Mouse (Mus musculus) liver, embryonic 11.5 days (tissue): ENCODE results near the gene Msi2. TPM values are rescaled to one million over a fixed set of nuclear protein-coding genes. Genes with fewer than 3 reads are reported as not detected.

ENCODE experiments used
- ATAC-seq: fragments of 200-750 bp; cut with Nextera tagmentation; replicated peaks from 2 replicates; pipeline ENCODE4 v1.8.0; 2017; ENCODE audit warnings: moderate number of reproducible peaks, mild to moderate bottlenecking, moderate TSS enrichment, moderate library complexity; ENCODE audit not compliant: low FRiP score
- DNase-seq: peaks from one replicate; pipeline ENCODE4 v3.0.0-alpha.2; 2017; ENCODE audit warnings: low spot score
- H3K27ac ChIP-seq: fragments of 300-500 bp; sonication (generic); 2 replicates; pipeline ENCODE4 v1.5.1; 2014; ENCODE audit warnings: mild to moderate bottlenecking, low read depth, low read length, control low read depth
- H3K27me3 ChIP-seq: fragments of 300-500 bp; sonication (generic); replicated peaks from 2 replicates; pipeline ENCODE4 v1.6.1; 2014; ENCODE audit warnings: low read length, mixed read lengths; ENCODE audit not compliant: control insufficient read depth, insufficient read depth
- H3K36me3 ChIP-seq: fragments of 300-500 bp; sonication (generic); 2 replicates; pipeline ENCODE4 v1.6.1; 2014; ENCODE audit warnings: mild to moderate bottlenecking, low read length, moderate library complexity, mixed read lengths; ENCODE audit not compliant: control insufficient read depth, insufficient read depth
- H3K4me1 ChIP-seq: fragments of 300-500 bp; sonication (generic); replicated peaks from 2 replicates; pipeline ENCODE4 v1.6.1; 2014; ENCODE audit warnings: low read length, mixed read lengths; ENCODE audit not compliant: control insufficient read depth, insufficient read depth
- H3K4me2 ChIP-seq: fragments of 300-500 bp; sonication (generic); 2 replicates; pipeline ENCODE4 v1.6.1; 2014; ENCODE audit warnings: mild to moderate bottlenecking, control low read depth, moderate library complexity
- H3K4me3 ChIP-seq: fragments of 300-500 bp; sonication (generic); 2 replicates; pipeline ENCODE4 v1.5.1; 2014; ENCODE audit warnings: low read depth, low read length, control low read depth
- H3K9ac ChIP-seq: fragments of 300-500 bp; sonication (generic); 2 replicates; pipeline ENCODE4 v1.6.1; 2014; ENCODE audit warnings: low read depth, low read length, control low read depth
- H3K9me3 ChIP-seq: fragments of 300-500 bp; sonication (generic); 2 replicates; pipeline ENCODE4 v1.6.1; 2016; ENCODE audit warnings: low read length, inconsistent platforms, mixed read lengths; ENCODE audit not compliant: control insufficient read depth
- WGBS: fragments of 180-500 bp; shearing (Covaris S2); extraction: QIAGEN DNeasy Blood & Tissue Kit; methylation state at CpG from one replicate; pipeline ENCODE4 v1.1.7; 2014; 5-methylcytosine and 5-hydroxymethylcytosine counted together
- polyA plus RNA-seq: library from polyadenylated mRNA; unstranded; fragments of >200 nt; fragmentation: Nextera tagmentation; extraction: Ambion mirVana; gene quantifications from 2 replicates; pipeline ENCODE4 v1.2.1, GENCODE M21; 2014

The Msi2 gene
- polyA plus RNA-seq, 1 experiment from 2014 or later: 8.2 TPM

- ATAC-seq: peak; percentile 46; the same call in 1 of the 2 replicates
These were observed 104.4 kb downstream of the Msi2 start for GRCm38 (mm10) chr11:88613771-88614526.

GRCm38 (mm10) chr11:88613008-88613407 is 105.3 kb downstream of the Msi2 start:
- WGBS: 92% methylated on average over 6 of the region's 6 CpGs
- no peak overlapping the region for H3K27ac ChIP-seq
- no peak for DNase-seq
- ATAC-seq: no peak
- H3K4me1 ChIP-seq: peaks cover 47% of the 10 kb centered on the region
- H3K9ac ChIP-seq: no peak overlapping the region
- no peaks in the 10 kb centered on the region for H3K36me3 ChIP-seq
- H3K9me3 ChIP-seq: no peaks in the 10 kb centered on the region
- H3K4me2 ChIP-seq: no peak overlapping the region
- H3K4me3 ChIP-seq: no peak overlapping the region
- H3K27me3 ChIP-seq: no peaks in the 10 kb centered on the region

More at GRCm38 (mm10) chr11:88613771-88614526, 104.4 kb downstream of the Msi2 start:
- H3K4me1 ChIP-seq: peaks cover 45% of the 10 kb centered on the region
- no peaks in the 10 kb centered on the region for H3K27me3 ChIP-seq
- WGBS: 38% methylated on average over 11 of the region's 11 CpGs
- H3K4me3 ChIP-seq: no peak overlapping the region
- no peaks in the 10 kb centered on the region for H3K9me3 ChIP-seq
- no peak overlapping the region for H3K9ac ChIP-seq
- H3K27ac ChIP-seq: peak overlapping the region; percentile 11; the same call in 1 of the 2 replicates
- peak overlapping the region; percentile 44 for H3K4me2 ChIP-seq
- H3K36me3 ChIP-seq: no peaks in the 10 kb centered on the region
- no peak for DNase-seq

GRCm38 (mm10) chr11:88612141-88612540 is 106.2 kb downstream of the Msi2 start:
- H3K4me1 ChIP-seq: peaks cover 55% of the 10 kb centered on the region
- no peak overlapping the region for H3K4me3 ChIP-seq
- ATAC-seq (no peak), DNase-seq (no peak)
- WGBS: 95% methylated on average over 7 of the region's 7 CpGs
- no peak overlapping the region for H3K4me2 ChIP-seq
- no peak overlapping the region for H3K27ac ChIP-seq
- H3K27me3 ChIP-seq: no peaks in the 10 kb centered on the region
- H3K36me3 ChIP-seq: no peaks in the 10 kb centered on the region
- H3K9ac ChIP-seq: no peak overlapping the region
- no peaks in the 10 kb centered on the region for H3K9me3 ChIP-seq

- WGBS: 89% methylated on average over 6 of the region's 6 CpGs
These were observed 107.5 kb downstream of the Msi2 start for GRCm38 (mm10) chr11:88610809-88611208.

GRCm38 (mm10) chr11:88610112-88610511 is 108.2 kb downstream of the Msi2 start:
- peaks cover 71% of the 10 kb centered on the region for H3K4me1 ChIP-seq
- DNase-seq (no peak), ATAC-seq (no peak)
- 83% methylated on average over 1 of the region's 1 CpGs for WGBS
- H3K9me3 ChIP-seq: no peaks in the 10 kb centered on the region
- H3K27me3 ChIP-seq: no peaks in the 10 kb centered on the region
- no peak overlapping the region for H3K4me2 ChIP-seq
- no peak overlapping the region for H3K9ac ChIP-seq
- no peak overlapping the region for H3K27ac ChIP-seq
- no peaks in the 10 kb centered on the region for H3K36me3 ChIP-seq
- no peak overlapping the region for H3K4me3 ChIP-seq

More at GRCm38 (mm10) chr11:88610809-88611208, 107.5 kb downstream of the Msi2 start:
- Histone ChIP-seq H3K9me3 (no peaks in the 10 kb centered on the region), H3K36me3 (no peaks in the 10 kb centered on the region), H3K27ac (no peak overlapping the region), H3K27me3 (no peaks in the 10 kb centered on the region), H3K4me3 (no peak overlapping the region), H3K4me1 (peaks cover 66% of the 10 kb centered on the region), H3K4me2 (no peak overlapping the region), H3K9ac (no peak overlapping the region)
- ATAC-seq: no peak
- DNase-seq: no peak

- Histone ChIP-seq H3K4me1 (peaks cover 72% of the 10 kb centered on the region), H3K27ac (no peak overlapping the region; the same call in 1 of the 2 replicates), H3K9me3 (no peaks in the 10 kb centered on the region), H3K27me3 (no peaks in the 10 kb centered on the region), H3K4me2 (peak overlapping the region; percentile 32), H3K9ac (no peak overlapping the region), H3K4me3 (no peak overlapping the region), H3K36me3 (no peaks in the 10 kb centered on the region)
- ATAC-seq (peak; percentile 62), DNase-seq (no peak)
- 37% methylated on average over 4 of the region's 4 CpGs for WGBS
These were observed 109.7 kb downstream of the Msi2 start for GRCm38 (mm10) chr11:88608584-88608983.

GRCm38 (mm10) chr11:88607725-88608383 is 110.5 kb downstream of the Msi2 start:
- H3K4me1 ChIP-seq: peaks cover 74% of the 10 kb centered on the region
- DNase-seq: no peak
- H3K4me3 ChIP-seq: no peak overlapping the region
- ATAC-seq: no peak
- no peak overlapping the region for H3K9ac ChIP-seq
- H3K27ac ChIP-seq: no peak overlapping the region
- no peaks in the 10 kb centered on the region for H3K36me3 ChIP-seq
- no peak overlapping the region for H3K4me2 ChIP-seq
- H3K27me3 ChIP-seq: no peaks in the 10 kb centered on the region
- WGBS: 73% methylated on average over 12 of the region's 12 CpGs
- H3K9me3 ChIP-seq: no peaks in the 10 kb centered on the region

- DNase-seq (no peak), ATAC-seq (peak; percentile 47; the same call in 1 of the 2 replicates)
- H3K4me1 ChIP-seq: peaks cover 84% of the 10 kb centered on the region
- H3K9me3 ChIP-seq: no peaks in the 10 kb centered on the region
- no peaks in the 10 kb centered on the region for H3K27me3 ChIP-seq
- WGBS: 43% methylated on average over 6 of the region's 6 CpGs
- H3K4me2 ChIP-seq: peak overlapping the region; percentile 39
- no peak overlapping the region for H3K27ac ChIP-seq
- H3K36me3 ChIP-seq: no peaks in the 10 kb centered on the region
- H3K4me3 ChIP-seq: no peak overlapping the region
- no peak overlapping the region for H3K9ac ChIP-seq
These were observed 112.5 kb downstream of the Msi2 start for GRCm38 (mm10) chr11:88605771-88606170.
